Mouse (Mus musculus) embryonic fibroblast, embryonic 13.5 days (primary cell): ENCODE data around the gene Nckap5. TPM values are rescaled to one million over a fixed set of nuclear protein-coding genes. Genes with fewer than 3 reads are reported as not detected.
A peak's percentile ranks its signal among the peaks of the same experiment; 100 is the strongest.

Source experiments
- H3K27ac ChIP-seq: 2 replicates; pipeline ENCODE4 v1.5.1; 2012; ENCODE audit warnings: low read length, control low read depth, inconsistent platforms; ENCODE audit not compliant: insufficient read depth
- H3K4me1 ChIP-seq: 2 replicates; pipeline ENCODE4 v1.6.1; 2011; ENCODE audit warnings: low read length; ENCODE audit not compliant: control insufficient read depth, insufficient read depth
- H3K4me3 ChIP-seq: 2 replicates; pipeline ENCODE4 v1.5.1; 2011; ENCODE audit warnings: mild to moderate bottlenecking, control low read depth, low read length; ENCODE audit not compliant: insufficient read depth
- CTCF ChIP-seq: IDR thresholded peaks from 2 replicates; pipeline ENCODE4 v1.5.1; 2011; ENCODE audit warnings: mild to moderate bottlenecking, control low read depth, low read length, moderate library complexity, borderline replicate concordance; ENCODE audit not compliant: insufficient read depth
- POLR2A ChIP-seq: IDR thresholded peaks from 2 replicates; pipeline ENCODE4 v1.6.1; 2011; ENCODE audit warnings: low read depth, mild to moderate bottlenecking, control low read depth, low read length, moderate library complexity
- polyA plus RNA-seq: library from polyadenylated mRNA; stranded (reverse); fragments of >200 nt; gene quantifications from 2 replicates; pipeline ENCODE4 v1.2.4, GENCODE M21; 2011; ENCODE audit warnings: low read depth; ENCODE audit not compliant: missing spikeins, insufficient read length

Nckap5 gene
- polyA plus RNA-seq, 1 experiment, result 1.7 TPM

GRCm38 (mm10) chr1:126747914-126748313 lies 82.7 kb downstream of the Nckap5 start:
- Histone ChIP-seq H3K27ac (no peak overlapping the region), H3K4me1 (no peaks in the 10 kb centered on the region), H3K4me3 (no peak overlapping the region)
- no peak for TF ChIP-seq POLR2A
- no peak for TF ChIP-seq CTCF

GRCm38 (mm10) chr1:126745482-126746136 lies 85.0 kb downstream of the Nckap5 start:
- Histone ChIP-seq H3K27ac (no peak overlapping the region), H3K4me1 (no peaks in the 10 kb centered on the region), H3K4me3 (no peak overlapping the region)
- TF ChIP-seq CTCF, result no peak
- no peak for TF ChIP-seq POLR2A

- Histone ChIP-seq H3K27ac (no peak overlapping the region), H3K4me3 (no peak overlapping the region), H3K4me1 (no peaks in the 10 kb centered on the region)
- no peak for TF ChIP-seq POLR2A
- TF ChIP-seq CTCF, result no peak
Measured at GRCm38 (mm10) chr1:126744631-126745305, 85.8 kb downstream of the Nckap5 start.

- H3K4me3 ChIP-seq, result peak overlapping the region; percentile 41
- TF ChIP-seq POLR2A, result no peak
- TF ChIP-seq CTCF, result no peak
- H3K4me1 ChIP-seq, result peaks cover 4% of the 10 kb centered on the region; the same call in 1 of the 2 replicates
- no peak overlapping the region for H3K27ac ChIP-seq
Measured at GRCm38 (mm10) chr1:126738291-126738640, 92.3 kb downstream of the Nckap5 start.

GRCm38 (mm10) chr1:126737554-126738290 lies 92.9 kb downstream of the Nckap5 start:
- no peak overlapping the region for H3K27ac ChIP-seq

GRCm38 (mm10) chr1:126731691-126732090 lies 98.9 kb downstream of the Nckap5 start:
- Histone ChIP-seq H3K27ac (no peak overlapping the region), H3K4me3 (no peak overlapping the region), H3K4me1 (no peaks in the 10 kb centered on the region)
- no peak for TF ChIP-seq POLR2A
- no peak for TF ChIP-seq CTCF

More at GRCm38 (mm10) chr1:126737554-126738290, 92.9 kb downstream of the Nckap5 start:
- TF ChIP-seq CTCF, result no peak
- no peak for TF ChIP-seq POLR2A
- Histone ChIP-seq H3K4me1 (peaks cover 4% of the 10 kb centered on the region; the same call in 1 of the 2 replicates), H3K4me3 (peak overlapping the region; percentile 41)

GRCm38 (mm10) chr1:126726400-126727055 lies 104.1 kb downstream of the Nckap5 start:
- H3K4me1 ChIP-seq, result no peaks in the 10 kb centered on the region
- no peak for TF ChIP-seq CTCF
- TF ChIP-seq POLR2A, result no peak
- no peak overlapping the region for H3K4me3 ChIP-seq
- H3K27ac ChIP-seq, result no peak overlapping the region

GRCm38 (mm10) chr1:126725628-126726367 lies 104.8 kb downstream of the Nckap5 start:
- Histone ChIP-seq H3K4me3 (no peak overlapping the region), H3K27ac (no peak overlapping the region), H3K4me1 (no peaks in the 10 kb centered on the region)
- TF ChIP-seq CTCF, result no peak
- TF ChIP-seq POLR2A, result no peak

- Histone ChIP-seq H3K4me1 (no peaks in the 10 kb centered on the region), H3K4me3 (no peak overlapping the region), H3K27ac (no peak overlapping the region)
- no peak for TF ChIP-seq POLR2A
- TF ChIP-seq CTCF, result no peak
Measured at GRCm38 (mm10) chr1:126721917-126722316, 108.7 kb downstream of the Nckap5 start.
